Mouse (Mus musculus) retina, postnatal 1 day (tissue): ENCODE measurements at regions not wholly inside any gene's neighbourhood (a gene's known extent, or its start where the extent isn't known, plus 50 kb on each side); places are given as distances from the start of the nearest gene placed in this dataset.
"Not testable (repeated sequence)": the region's sequence is repeated elsewhere in the genome, so short reads cannot be mapped to it uniquely, and the experiment has no call there.

ENCODE experiments used
- DNase-seq: peaks from one replicate; pipeline ENCODE4 v3.0.0-alpha.2; 2012

DNA sequence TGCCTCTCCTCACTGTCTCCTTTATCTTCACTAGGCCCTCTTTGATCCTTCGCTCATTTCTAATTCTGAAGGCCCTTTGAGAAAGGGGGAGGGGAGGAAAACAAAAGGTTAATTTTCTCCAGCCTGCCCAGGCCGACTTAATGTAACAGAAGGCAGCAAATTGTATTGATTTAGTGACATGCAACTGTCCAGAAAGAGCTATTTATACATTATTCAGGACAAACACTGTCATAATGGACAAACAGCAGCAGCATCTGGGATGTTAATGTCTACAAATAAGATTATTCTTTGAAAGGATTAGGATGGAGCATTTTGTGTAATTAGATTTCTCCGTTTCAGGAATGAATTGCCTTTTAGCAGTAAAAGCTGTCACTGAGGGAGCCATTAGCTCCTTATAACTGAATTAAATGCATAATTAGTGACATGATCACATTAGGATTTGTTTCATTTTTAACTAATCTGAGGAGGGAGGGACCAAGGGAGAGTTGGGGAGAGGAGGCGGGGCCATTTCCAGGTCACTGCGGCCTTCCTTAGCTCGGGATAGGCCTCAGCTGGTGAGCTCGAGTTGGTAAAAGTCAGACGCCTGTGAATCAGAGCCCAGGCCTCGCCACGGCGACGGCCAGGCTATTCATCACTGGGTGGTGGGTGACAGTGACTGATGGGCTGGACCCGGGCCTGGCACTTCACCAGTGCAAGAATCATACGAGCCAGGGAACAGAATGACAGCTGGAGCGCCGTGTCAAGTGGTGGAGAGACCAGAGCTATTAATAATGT is 167.7 kb downstream of the Nkx6-1 start:
- DNase-seq: peak; percentile 33

DNA sequence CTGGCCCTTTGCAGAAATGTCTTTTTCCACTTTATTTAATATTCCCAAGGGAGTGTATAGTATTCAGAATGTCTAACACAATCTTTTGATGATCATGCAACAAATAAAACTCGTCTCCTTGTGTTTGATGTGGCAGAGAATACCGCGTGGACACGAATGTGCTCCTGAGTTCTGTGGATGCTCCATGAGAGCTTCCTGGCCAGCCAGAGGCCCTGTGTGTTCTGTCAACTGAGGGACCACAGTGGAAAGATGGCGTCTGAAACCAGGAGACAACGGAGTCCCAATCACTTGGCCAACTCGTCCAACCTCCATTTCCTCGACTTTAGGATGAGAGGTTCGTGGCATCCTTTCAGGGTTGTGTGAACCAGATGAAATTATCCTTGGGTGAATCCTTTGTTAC is 168.6 kb downstream of the Nkx6-1 start:
- no peak for DNase-seq

- no peak for DNase-seq
Observed at GRCm38 (mm10) chr5:101445792-101446191, 219.0 kb downstream of the Nkx6-1 start.

GRCm38 (mm10) chr5:101441782-101442181 is 223.0 kb downstream of the Nkx6-1 start:
- DNase-seq: peak; percentile 20

GRCm38 (mm10) chr5:101437666-101438299 is 227.0 kb downstream of the Nkx6-1 start:
- no peak for DNase-seq

DNA sequence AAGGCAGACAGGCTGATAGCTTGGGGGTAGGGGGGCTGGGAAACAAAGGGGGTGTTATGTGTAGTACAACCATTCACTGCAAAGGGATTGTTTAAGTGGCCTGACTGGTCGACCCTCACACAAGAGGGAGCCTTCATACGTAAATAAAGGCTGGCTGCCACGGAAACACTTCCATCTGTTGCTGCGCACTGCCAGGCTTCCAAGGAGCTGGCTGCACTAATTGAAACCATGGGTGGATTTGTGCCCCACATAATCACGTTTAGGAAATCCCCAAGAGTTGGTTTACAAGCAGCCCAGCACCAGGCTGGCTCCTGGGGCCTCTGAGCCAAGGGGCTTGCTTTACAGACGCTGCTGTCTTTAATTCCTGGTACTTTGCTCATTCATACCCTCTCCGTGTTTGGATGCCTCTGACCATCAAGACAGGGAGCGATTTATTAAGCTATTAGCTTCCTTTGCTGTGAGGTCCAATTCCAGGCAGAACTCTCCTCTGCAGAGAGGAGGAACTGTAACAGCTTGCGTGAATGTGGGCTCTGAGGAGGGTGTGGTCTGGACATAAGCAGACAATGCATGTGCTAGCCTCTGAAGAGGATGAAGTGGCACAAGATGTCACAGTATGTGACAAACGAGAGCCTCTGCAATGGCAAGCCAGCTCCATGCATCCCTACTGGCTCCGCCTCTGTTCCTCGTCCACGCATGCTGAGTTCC is 238.6 kb downstream of the Nkx6-1 start:
- DNase-seq: peak; percentile 63

- no peak for DNase-seq
Observed at GRCm38 (mm10) chr5:101384316-101384715, 280.5 kb downstream of the Nkx6-1 start.

DNA sequence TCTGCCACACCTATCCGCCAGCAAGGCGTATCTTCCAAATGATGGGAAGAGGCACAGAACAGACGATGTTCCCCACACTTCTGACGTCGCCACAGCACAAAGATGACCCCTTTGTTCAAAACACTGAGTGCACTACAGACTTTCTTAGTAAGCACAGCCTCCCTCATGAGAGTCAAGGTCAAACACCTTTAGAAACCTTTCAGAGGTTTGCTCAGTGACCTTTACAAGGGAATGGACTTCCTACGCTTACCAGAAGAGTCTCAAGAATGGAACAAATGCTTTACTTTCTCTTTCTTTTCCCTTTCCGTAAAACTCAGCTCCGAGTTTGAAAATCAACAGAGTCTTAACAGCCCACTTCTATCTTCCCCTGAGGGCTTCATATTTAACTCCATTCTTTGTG is 283.4 kb downstream of the Nkx6-1 start:
- DNase-seq: peak; percentile 39

DNA sequence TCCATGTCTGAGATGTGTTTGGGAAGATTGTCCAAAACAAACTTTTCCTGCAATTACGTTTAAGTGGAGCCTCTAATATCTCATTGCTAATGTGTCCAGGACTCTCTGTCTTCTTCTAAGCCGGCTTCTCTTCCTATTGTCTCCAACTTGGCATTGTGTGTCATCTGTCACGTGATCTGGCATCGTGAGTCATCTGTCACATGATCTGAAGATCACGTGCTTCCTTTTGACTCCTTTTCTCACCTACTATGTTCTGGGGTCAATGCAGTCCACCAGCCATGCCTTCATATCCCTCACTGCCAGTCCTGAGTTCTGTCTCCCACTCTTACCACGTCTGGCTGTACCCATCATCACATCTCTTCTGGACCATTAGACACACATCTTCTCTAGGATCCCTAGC is 288.1 kb downstream of the Nkx6-1 start:
- DNase-seq: no peak

GRCm38 (mm10) chr5:101374129-101374528 is 290.7 kb downstream of the Nkx6-1 start:
- DNase-seq: no peak

DNA sequence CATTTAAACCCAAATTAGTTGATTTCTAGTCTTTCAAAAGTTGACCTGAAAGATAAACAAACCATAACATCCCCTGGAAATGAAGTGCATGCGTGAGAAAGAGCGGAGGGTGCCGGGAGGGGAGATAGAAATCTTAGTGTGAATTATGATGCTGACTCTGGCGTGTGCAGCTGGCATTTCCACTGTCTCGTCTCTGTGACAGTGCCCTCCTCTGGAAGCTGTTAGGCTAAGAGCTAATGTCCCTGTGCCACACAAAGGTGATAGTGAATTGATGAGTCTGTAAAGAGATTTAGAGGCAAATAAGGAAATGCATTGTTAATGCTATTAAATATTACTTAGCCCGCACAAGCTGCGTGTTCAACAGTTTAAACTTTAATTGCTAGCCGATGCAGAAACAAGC is 292.6 kb downstream of the Nkx6-1 start:
- peak; percentile 69 for DNase-seq

- peak; percentile 60 for DNase-seq
Observed at GRCm38 (mm10) chr5:101365364-101365763, 299.4 kb downstream of the Nkx6-1 start.

GRCm38 (mm10) chr5:101359986-101360385 is 304.8 kb downstream of the Nkx6-1 start:
- DNase-seq: no peak

DNA sequence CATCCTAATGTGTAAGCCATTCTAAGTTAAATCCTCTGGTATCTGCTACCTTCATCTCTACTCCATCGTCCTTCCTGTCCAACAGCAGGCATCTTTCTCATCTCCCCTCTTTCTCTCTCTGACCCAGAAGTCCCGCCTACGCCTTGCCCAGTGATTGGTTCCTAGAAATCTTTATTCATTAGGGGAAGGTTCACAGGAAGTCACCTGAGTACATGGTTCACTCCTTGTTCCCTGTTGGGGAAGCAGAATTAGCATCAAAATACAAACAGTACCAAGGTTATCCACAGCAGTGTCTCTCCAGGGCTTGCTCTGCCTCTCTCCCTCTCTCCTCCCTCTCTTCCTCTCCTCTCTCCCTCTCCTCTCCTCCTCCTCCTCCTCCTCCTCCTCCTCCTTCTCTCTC is 319.4 kb downstream of the Nkx6-1 start:
- DNase-seq: no peak

DNA sequence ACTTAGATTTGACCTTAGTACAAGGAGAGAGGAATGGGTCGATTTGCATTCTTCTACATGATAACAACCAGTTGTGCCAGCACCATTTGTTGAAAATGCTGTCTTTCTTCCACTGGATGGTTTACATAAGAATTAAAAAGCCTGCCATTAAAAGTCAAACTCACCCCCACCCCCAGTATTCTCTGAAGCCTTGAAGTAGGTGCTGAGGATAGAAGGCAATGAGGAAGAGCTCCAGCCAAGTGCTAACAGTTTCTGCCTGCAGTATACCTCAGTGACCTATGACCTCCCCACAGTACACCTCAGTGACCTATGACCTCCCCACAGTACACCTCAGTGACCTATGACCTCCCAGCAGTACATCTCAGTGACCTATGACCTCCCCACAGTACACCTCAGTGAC is 328.4 kb downstream of the Nkx6-1 start:
- DNase-seq: not testable (repeated sequence)

DNA sequence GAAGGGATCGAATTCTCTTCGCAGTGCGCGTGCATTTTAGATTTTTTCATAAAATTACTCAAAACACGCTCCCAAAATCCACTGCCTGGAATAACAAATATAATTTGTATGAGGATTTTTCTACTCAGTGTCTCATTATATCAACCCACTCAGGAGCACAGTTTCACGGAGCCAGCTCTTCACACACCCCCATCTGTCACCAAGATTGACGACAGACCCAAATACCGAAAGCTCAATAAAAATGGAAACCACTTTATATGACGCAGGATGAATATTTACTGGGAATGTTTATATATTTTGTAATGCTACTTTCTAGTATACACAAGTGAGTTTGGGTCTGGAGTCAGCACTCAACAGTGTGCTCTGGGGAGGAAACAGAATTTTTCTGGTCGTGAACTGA is 333.0 kb downstream of the Nkx6-1 start:
- no peak for DNase-seq

DNA sequence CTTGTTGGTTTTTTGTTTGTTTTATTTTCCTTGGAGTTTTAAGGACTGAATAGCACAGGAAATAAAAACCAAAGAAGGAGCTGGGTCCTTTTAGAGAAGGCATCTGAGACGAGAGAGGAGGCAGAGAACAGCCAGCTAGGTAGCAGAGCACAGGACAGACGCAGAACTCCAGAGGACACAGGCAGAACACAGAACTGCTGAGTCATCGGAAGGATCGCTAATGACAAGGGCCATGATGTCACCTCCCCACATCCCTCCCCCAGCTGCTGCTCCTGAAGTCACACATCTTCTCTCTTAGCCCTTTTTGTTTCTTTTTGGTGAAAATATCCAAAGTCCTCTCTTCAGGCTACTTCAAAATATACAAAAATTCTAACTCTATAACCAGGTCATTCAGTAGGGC is 338.7 kb downstream of the Nkx6-1 start:
- DNase-seq: no peak

- DNase-seq: peak; percentile 40
Observed at GRCm38 (mm10) chr5:101323041-101323950, 341.5 kb downstream of the Nkx6-1 start.

- DNase-seq: no peak
Observed at GRCm38 (mm10) chr5:101299986-101300385, 364.8 kb downstream of the Nkx6-1 start.

DNA sequence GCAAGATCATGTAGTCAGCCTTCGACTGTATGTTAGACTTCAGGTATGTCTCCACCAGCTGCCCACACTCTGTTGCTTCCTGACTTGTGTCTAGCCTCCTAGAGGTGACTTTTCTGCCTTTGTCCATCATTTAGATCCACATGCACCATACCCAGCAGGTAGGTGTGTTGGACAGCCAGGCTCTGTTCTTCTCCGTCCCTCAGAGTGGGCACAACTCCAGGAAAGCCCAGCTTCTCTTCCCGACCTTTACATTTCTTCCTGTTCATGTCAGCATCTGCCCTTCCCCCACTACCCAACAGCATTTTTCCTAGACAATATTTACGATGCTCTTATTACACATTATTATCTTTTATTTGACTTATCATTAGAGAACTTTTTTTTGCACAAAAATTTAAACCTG is 366.4 kb downstream of the Nkx6-1 start:
- DNase-seq: no peak

- no peak for DNase-seq
Observed at GRCm38 (mm10) chr5:101297511-101298102, 367.2 kb downstream of the Nkx6-1 start.

DNA sequence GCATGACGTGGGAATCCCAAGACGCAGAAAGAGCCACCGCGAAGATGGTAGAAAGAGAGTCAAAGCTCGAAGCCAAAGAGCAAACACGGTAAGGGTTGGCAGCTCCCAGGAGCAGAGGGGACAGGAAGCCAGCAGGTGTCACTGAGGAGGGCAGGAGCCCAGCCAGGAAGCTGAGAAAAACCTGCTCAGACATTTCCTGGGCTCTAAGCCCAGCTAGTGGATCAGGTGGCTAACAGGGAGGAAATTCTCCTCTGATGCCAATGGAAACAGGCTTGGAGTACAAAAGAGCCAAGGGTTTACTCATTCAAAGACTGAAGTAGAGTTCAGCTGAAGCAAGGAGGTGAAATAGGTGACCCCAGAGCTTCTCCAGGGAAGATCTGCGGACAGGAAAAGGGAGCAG is 368.9 kb downstream of the Nkx6-1 start:
- no peak for DNase-seq
